Mouse (Mus musculus): Measurements from ENCODE around the gene Aff3.

- no peak for TF ChIP-seq CTCF (IDR thresholded peaks at IDR 0.05; ENCODE audit: insufficient read depth, low read length)
- TF ChIP-seq POLR2A (IDR thresholded peaks at IDR 0.05; ENCODE audit: borderline replicate concordance, extremely low read depth, low read depth, low read length), result no peak
Observed at GRCm38 (mm10) chr1:38294336-38294695, 370.4 kb downstream of the Aff3 start.

Measured in lung, adult 2 months (tissue).